Mouse (Mus musculus): ENCODE results near the gene Pxylp1.
A peak's percentile ranks its signal among the peaks of the same experiment; 100 is the strongest.

Pxylp1 gene

DNA sequence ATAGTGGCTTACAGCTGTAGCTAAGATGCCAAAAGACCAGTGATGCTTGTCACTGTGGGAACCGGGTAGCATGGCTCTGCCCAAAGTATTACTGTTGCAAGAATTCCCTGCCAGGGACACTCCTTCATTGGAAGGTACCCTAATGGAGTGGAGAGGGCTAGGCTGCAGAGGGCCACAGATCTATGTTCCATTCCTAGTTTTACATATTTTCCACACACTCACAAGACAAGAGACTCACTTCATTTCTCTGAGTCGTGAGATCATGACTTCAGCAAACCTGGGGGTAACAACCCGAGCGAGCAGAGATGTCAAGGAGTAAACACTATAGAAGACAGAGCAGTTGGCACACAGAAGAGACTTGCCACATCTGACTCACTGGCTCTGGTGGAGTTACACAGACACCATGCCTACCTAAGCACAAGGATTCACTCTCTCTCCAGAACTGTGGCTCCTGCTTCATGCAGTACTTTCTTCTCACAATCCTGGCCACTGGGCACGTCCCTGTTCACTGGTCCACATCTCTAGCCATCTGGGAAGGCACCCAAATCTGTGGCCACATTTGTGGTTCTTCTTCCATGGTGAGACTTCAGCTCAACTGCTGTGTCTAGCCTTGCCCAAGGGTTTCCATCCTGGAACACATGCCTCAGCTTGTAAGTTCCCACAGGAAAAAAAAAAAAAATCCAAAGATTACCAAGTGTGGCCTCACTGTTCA lies 31.9 kb downstream of the Pxylp1 start:
- DNase-seq (ENCODE audit: low read depth, low spot score): no peak

DNA sequence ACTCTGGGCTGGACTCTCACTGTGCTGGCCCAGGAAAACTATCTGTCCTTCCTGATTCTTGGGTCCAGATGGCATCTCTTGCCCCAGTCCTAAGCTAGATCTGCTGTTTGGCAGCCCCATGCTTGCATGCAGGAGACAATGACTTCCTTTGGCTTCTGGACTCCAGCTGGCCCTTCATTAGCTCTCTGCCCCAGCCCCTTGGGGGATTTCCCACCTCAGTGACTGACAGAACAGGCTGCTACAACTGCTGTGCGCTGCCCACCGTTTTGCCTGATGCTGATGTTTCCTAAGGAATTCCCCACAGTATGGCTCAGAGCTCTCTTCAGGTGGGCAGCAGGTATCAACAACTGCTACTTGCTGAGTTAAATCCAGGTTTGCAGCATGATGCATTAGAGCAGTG lies 33.4 kb downstream of the Pxylp1 start:
- DNase-seq (ENCODE audit: low read depth, low spot score): no peak

DNA sequence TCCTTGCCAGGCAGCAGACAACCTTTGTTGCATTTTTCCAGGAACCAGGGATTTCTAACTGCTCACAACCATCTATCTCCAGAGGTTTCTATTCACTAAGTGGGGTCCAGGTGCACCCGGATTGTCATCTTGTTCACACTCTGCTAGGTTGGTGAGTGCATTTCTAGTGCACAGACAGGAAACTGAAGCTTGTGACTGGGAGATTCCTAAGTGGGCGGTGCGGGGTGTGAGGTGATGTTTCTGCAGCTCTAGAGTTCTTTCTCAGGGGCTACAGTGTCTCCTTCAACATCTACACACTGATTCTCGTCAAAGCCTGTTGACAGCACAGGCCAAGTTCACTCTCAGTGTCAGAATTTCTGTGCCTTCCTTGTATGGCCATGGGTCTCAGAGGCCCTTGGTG lies 34.6 kb downstream of the Pxylp1 start:
- DNase-seq (ENCODE audit: low read depth, low spot score): no peak

DNA sequence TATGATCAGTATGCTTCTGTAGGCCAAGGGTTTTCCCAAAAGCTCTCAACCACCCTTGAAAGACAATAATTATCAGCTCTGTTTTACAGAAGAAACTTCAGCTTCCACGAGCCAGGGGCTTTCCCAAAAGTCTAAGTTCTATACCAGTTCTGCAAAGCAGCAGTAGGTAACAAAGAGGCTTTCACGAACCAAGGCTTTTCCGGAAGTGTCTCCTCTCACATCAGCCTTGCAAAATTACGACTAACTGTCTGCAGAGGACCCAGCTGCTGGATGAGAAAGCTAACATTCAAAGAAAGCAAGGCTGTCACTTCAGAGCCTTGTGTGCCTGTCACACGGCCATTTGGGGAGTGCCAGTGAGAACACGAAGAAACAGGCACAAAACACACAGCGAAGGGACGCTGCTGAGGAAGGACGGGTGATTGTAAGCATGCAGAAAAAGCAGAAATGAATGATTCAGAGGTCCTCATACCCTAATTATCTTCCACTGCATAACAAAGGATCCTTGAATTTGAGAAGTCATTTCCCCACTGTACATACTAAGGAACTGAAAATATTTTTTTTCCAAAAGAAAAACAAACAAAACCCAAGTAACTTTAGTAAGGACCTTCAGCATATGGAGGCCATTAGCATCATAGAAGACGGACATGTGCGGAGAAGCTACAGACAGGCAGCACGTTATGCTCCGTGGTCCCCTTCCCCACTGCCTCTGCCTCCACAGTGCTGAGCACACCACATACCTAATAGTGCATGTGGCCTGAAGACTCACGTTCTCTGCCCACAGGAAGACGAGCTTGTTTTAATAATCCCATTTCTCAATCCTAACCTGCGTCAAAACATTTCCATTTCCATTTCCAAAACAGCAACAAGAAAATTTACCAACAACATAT lies 38.9 kb downstream of the Pxylp1 start:
- no peak for DNase-seq (ENCODE audit: low read depth, low spot score)

DNA sequence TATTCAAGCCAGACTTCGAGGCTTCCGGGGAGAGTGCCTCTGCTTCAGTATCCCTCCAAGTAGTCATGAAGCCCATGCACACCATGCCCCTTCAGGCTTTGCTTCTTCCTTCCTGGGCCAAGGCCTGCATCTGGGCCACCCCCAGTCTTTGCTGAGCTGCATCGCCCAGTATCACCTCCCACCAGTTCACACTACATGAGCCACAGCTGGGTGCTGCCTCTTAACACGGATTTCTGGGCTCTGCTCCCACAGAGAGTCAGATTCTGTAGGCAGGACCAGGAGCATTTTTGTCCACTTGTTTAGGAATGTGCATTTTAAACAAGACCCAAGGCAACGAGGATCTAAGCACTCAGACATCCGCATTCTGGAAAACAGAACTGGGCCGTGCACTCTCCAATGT lies 40.8 kb downstream of the Pxylp1 start:
- DNase-seq (ENCODE audit: low read depth, low spot score): no peak

DNA sequence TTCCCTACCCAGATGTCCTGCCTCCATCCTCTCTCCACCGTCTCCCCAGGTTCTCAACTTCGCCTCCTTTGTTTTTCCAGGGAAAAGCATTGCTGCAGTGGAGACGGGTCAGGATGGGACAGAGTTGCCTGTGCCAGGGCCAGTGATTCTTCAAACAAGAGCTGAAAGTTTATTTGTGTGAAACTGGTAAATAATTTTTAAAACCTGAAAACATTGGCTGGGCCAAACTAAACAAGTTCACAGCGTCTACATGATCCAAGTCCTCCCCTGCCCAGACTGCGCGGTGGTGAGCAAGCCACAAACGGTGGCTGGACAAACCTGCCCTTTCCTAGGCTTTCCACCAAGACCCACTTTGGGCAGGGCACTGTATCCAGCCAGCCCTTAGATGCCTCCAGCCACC lies 41.4 kb downstream of the Pxylp1 start:
- DNase-seq (ENCODE audit: low read depth, low spot score): no peak

DNA sequence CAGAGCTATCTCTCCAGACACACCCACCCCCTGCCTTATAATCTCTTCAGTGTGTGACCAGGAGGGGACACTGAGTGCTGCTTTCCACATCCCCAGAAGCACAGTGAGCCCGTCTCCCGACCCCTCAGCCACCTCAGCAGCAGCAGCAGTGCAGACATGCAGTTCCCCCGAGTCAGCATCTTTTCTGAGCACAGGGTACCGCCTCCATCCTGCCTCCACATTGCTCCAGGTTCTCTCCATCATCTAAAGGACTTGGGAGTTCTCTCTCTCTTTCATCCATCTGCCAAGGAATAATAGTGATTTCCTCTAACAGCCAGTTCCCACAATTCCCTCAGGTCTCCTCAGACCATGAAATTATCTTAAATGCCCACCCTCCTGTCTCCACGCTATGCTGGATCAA lies 43.5 kb downstream of the Pxylp1 start:
- DNase-seq (ENCODE audit: low read depth, low spot score): no peak

DNA sequence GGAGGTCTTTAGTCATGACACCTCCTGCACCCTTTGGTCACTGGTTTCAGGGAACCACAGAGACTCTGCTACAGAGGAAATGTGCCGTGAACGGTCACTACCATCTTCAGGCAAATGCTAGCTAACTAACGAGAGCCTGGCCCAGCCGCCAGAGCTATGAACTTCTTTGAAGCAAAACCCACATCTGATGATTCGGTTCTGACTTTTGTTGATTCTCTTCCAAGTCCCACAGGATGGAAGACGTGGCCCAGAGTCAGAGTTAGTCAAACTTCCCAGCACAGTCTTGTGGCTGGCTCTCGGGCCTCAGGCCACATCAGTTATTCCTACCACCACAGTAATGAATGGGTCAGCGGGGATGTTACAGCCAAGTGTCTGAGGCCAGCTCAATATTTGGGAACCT lies 46.1 kb downstream of the Pxylp1 start:
- DNase-seq (ENCODE audit: low read depth, low spot score): no peak

DNA sequence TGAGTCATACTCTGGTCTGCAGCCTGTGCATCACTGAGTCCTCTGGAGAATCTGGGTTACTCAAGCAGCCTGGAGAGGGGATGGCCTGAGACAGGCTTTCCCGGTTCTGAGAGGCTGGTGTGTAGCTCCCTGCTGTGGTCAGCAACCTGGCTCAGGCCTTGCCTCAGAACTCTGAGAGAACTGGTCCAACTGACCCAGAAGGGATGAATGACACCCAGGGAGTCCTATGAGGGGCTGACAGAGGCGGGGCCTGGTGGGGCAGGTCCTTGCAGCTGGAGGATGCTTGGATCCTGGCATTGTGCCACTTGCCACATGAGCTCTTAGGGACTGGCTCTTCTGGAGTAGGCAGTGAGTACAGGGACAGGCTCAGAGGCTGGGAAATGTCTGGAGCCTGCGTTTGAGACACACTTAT lies 47.7 kb downstream of the Pxylp1 start:
- no peak for DNase-seq (ENCODE audit: low read depth, low spot score)

DNA sequence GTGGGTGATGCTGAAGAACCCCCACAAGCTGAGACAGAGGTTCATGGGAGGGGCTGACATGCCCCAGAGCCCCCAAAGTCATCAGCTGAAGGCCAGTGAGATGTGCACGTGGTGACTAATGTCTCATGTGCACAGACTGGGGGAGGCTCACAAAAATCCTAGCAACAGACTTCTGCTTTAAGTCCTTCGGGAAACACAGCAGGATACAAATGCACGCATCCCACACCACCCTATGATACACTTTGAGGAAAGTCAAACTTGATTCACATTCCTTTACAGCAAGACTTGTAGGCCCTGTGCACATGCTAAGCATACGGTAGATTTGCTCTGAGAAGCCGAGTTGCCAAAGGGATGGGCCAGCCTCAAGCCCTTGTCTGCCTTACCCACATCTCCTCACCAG lies 53.1 kb downstream of the Pxylp1 start:
- DNase-seq (ENCODE audit: low read depth, low spot score): no peak

DNA sequence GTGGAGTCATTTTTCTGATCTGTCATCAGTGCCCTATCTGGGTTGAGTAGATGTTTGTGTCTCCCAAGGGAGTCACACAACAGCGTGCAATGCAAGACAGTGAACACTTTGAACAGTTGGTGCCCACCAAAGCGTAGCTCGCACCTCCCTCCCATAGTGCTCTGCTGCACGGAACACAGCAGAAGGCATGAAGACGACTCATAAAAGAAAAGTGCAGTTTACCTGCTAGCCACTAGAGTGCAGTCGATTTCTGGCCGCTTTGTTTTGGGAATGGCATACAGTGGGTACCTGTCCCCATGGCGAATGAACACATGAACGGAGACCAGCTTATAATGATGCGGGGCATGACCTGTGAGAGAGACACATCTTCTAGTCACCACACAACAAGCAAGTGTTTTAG lies 53.6 kb downstream of the Pxylp1 start:
- peak; percentile 70 for DNase-seq (ENCODE audit: low read depth, low spot score)

DNA sequence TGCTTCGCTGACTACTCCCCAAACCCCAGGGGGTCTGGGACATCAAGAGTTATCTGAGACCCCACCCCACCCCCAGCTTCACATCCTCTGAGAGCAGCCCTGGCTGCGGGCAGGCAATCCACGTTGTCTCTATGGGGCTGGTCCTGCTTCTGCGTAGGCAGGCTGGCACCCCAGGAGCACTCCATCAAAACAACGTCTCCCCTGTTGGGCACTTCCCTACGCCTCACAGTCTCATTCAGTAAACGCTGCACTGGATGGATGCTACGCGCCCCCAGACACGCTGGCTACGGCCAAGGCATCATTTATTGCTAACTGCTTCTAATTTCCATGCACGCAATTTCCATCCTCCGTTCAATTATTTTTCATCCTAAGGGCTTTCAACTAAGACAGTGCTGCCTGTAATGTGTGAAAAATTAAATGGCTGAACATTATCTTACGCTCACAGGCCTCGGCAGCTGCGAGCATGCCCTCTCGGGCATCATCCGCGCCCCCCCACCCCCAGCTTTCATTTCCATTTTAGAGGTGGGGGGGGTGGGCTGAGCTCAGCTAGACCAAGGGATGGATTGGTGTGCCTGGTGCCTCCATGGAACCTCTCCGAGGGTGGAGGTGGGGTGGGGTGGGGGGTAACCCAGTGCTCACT lies 54.6 kb downstream of the Pxylp1 start:
- DNase-seq (ENCODE audit: low read depth, low spot score): no peak

DNA sequence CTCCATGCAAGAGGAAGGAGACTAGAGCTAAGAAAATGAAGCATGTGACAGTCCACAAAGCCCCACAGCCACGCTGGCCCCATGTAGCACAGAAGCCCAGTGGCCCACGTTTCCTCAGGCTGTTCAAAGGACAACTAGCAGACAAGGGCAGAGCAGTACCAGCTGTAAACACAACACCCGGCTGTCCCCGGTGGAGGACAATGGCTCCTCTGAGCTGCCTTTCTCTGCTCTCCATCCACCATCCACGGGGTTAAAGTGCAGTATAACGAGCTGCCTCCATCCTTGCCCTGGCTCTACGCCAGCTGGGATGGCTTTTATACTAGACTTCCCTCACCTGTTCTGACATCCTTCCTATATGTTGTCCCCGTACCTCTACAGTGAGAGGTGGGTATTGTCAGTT lies 55.5 kb downstream of the Pxylp1 start:
- no peak for DNase-seq (ENCODE audit: low read depth, low spot score)

DNA sequence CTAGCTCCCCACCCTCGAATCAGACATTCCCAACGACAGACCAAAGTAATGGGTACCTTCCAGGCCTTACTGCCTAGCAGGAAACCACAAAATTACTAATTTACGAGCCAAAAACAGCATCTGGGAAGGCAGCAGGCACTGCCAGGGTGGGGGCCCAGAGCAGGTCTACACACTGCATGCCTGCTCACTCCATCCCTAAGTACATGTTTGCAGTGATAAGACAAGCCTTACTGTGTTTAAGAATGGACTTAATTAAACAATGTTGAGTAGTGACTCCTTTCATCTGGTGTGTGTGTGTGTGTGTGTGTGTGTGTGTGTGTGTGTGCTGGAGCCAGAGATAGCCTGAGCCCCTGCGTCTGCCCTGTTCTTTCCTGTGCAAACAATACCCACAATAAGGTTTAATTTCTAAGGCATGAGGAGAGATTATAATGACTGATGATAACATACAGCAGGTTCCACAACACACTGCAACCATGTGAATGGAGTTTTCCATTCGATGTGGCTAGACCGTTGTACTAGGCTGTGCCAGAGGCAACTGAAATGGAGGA lies 57.0 kb downstream of the Pxylp1 start:
- no peak for DNase-seq (ENCODE audit: low read depth, low spot score)

DNA sequence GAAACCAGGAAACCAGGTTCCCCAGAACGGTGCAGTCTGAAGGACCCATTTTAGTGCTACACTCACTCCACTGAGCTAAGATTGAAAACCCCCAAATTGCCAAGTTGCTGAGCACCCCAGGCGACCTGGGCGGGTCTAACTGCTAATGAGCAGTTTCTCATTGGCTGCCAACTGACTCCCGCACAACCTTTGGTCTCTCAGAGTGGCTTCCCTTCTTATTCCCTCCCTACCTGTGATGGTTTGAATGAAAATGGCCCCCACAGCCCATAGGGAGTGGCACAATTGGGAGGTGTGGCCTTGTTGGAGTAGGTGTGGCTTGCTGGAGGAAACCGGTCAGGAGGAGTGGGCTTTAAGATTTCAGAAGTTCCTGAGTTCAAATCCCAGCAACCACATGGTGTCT lies 58.9 kb downstream of the Pxylp1 start:
- DNase-seq (ENCODE audit: low read depth, low spot score): peak; percentile 90

DNA sequence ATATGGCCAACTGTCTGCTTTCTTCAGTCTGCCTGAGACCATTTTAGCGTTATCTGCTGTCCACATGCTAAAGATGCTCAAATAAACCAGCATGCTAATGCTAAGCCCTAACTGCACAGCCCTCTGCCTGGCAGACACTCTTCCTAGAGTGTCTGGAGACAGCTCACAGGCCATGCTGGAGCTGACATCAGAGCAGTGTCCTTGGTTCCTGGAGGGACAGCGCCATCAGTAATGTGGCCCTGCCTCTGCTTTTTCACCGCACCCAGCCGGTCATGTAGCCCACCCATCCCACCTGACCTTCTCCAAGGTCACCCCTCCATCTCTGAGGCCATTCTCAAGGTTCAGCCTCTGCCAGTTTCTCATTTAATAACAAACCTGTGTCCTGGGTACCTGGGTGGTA lies 60.0 kb downstream of the Pxylp1 start:
- DNase-seq (ENCODE audit: low read depth, low spot score): no peak

DNA sequence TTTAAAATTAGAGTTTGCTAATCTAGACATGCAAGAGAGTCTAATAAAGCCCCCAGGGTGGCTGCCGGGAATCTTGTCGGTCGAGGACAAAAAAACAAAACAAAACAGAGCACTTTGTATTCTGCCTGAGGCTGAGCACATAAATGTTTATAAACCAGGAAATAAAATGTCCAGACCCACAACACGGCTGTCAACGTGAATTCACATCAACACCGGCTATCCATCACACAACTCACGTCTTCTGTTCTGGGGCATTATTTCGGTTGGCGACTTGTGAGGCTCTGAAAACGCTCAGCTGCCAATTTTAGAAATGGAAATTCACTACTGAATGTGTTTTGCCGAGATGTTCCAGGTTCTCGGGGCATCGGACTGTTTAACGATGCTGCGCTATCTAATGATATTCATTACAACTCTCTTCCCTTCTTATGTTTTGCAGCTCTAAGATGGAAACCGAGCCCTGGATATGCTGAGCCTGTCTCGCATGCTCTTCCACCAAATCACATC lies 61.6 kb downstream of the Pxylp1 start:
- DNase-seq (ENCODE audit: low read depth, low spot score): no peak

DNA sequence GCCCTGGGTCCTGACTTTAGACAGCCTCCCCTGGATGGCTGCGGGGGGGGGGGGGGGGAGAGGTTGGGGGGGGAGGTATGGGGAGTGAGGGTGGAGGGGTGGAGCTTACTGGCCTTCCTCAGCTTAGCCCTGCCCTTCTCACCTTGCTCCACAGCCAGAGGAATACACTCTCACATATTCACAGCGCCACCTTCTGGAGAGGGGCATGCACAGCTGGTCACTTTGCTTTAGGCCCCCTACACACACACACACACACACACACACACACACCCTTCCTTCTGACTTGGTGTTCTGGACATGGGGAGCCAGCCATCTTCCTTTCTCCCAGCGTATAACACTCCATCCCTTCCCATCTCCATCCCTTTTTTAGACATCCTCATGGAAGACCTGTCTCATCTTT lies 62.8 kb downstream of the Pxylp1 start:
- DNase-seq (ENCODE audit: low read depth, low spot score): peak; percentile 89

DNA sequence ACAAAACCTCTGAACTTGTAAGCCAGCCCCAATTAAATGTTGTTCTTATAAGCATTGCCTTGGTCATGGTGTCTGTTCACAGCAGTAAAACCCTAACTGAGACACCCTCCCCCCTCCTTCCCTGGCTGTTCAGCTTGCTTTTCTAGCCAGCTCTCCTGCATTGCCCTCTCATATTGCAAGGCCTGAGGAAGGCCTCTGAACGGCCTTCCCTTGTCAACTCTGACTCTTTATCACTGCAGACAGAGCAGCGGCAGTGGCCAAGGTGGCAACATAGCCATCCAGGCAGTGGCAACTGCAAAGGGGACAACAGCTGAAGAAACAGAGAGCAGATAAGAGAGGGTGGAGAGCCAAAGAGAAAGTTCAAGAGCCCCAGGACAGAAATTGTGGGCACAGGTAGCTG lies 64.4 kb downstream of the Pxylp1 start:
- DNase-seq (ENCODE audit: low read depth, low spot score): no peak

DNA sequence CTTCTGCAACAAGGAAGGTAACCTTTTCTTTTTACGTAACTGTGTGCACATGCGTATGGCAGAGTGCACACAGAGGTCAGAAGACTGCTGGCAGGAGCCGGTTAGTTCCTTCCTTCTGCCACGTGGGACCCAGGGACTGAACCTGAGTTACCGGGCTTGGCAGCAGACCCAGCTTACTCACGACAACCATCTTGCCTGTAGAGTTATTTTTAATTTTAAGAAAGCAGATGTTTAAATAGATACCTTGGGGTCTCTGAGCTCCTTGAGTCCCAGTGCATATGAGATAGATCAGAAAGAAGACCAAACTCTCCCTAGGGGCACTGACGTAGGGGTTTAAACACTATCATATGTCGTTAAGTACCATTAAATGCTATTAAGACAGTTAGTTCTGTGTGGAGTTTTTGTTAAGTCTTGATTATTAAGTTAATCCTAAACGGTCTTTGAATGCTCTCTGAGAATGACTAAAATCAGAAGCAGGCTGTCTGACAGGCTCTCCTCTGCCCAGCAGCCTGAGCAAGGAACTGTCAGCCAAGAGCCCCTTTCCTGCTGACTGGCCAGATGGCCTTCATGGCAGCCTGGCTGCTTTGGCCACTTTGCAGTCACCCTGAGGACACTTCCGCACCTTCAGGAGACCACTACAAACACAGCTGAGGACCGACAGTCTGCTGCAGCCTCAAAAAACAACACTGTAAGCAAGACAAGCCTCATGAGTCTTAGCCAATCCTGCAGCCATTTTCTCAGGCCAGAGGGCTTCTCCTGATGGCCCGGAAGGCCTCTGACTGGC lies 65.3 kb downstream of the Pxylp1 start:
- no peak for DNase-seq (ENCODE audit: low read depth, low spot score)

DNA sequence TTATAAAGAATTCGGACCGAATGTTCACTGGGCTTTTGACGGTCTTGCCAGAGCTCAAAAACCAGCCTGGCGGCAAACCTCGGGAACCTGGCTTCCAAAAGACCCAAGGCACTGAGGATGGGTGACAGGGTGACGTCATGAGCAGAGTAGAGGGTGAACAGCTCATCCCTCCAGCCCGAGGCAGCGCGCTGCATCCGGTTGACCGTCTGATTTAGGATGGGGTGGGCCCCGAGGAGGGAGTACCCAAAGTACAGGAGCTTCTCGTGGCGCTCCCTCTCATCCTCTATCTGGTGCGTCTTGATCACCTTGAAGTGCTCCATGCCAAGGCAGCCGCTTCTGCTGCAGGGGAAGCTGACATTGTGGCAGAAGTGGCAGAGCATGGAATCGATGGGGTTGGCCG lies 67.6 kb downstream of the Pxylp1 start:
- no peak for DNase-seq (ENCODE audit: low read depth, low spot score)

Measured in ZHBTc4 (cell line).